Mouse (Mus musculus): ENCODE results near the gene Dock1.

Gene Dock1

DNA sequence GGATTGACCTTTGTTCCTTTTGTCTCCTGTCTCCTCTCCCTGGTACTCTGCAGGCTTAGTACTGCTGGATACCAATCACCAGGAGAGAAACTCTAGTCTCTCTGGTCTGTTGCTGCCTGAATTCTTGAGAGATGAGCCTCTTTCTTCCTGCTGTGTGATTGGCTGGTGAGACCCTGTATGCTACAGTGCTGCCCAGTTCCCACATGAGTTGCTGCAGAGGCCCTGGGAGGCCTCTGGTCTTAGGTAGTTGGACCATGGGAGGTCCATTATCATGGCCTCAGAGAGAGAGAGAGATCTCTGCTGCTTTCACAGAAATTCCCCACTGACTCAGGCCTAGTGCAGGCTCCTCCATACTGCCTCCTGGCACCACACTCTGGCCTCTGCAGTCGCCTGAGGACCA is 79.2 kb downstream of the Dock1 start:
- in situ Hi-C loops (cut with MboI; ENCODE audit: low sequenced_read_pairs) = no loop called here

DNA sequence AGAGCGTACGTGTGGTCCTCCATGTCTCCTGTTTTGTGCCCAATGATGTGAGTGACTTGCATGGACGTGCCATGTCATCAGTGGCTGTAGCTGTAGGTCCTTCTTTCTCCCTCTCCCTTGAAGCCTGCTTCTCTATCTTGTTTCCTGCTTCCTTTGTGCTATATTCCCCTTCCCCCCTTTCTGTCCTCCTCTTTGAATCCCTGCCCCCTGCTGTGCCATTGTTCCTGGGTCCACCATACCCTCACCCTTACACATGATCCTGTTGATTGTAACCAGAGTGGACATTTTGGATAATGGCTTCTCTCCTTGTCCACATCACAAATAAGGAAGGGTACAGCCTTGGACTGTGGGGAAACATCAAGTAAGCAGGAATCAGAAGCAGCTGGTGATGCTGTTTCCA is 81.0 kb downstream of the Dock1 start:
- in situ Hi-C loops (cut with MboI; ENCODE audit: low sequenced_read_pairs) = no loop called here

- in situ Hi-C loops (cut with MboI; ENCODE audit: low sequenced_read_pairs) = no loop called here
These were observed 83.0 kb downstream of the Dock1 start for GRCm38 (mm10) chr7:134753417-134753816.

DNA sequence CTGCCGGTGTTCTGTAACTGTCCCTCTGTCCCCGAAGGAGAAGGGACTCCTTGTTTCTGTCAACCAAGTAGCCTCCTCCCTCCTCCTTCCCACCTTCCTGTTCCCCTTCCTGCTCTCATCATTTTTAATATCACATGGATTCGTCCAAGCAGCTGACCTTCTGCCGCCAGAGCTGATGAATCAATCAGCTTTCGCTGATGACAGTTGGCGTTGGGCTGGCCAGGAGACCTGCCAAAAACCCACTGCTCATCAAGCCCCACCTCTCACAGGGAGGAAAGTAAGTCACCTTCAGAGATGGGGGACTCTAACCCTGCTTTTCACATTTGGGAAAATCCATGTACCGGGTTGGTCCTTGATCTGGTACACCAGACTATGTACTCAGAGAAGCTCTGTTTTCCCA is 87.2 kb downstream of the Dock1 start:
- in situ Hi-C loops (cut with MboI; ENCODE audit: low sequenced_read_pairs) = no loop called here

DNA sequence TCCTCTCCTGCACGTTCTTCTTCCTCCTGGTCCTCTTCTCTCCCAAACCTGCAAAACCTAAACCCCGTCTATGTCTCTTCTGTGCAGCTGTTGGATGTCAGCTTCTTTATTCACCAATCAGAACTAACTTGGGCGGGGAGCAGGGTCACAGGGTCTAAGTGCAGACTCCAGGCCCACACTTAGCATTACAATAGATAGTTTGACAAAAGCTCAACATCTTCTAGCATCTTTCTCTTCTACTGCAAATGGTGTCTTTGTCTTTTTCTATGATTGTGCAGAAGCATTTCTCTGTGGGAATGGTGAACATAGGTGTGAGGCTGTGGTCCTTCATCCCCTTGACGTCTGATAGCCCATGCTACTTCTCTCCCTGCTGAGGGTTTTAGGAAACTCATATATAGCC is 91.3 kb downstream of the Dock1 start:
- in situ Hi-C loops (cut with MboI; ENCODE audit: low sequenced_read_pairs) = no loop called here

DNA sequence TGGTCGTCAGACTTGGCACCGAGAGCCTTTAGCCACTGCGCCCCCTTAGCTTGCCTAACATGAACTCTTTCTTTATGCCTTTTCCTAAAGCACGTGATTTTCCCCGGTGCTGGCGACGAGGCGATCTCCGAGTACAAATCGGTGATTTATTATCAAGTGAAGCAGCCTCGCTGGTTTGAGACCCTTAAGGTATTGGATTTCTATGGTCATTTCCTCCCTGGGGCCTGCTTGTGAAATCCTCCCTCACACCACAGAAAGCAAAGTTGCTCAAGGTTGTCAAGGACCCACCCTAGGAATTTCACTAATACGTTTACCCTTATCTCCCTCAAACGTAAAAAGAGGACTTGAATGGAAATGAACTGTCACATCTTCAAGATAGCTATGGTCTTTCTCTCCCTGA is 94.7 kb downstream of the Dock1 start:
- in situ Hi-C loops (cut with MboI; ENCODE audit: low sequenced_read_pairs) = no loop called here

DNA sequence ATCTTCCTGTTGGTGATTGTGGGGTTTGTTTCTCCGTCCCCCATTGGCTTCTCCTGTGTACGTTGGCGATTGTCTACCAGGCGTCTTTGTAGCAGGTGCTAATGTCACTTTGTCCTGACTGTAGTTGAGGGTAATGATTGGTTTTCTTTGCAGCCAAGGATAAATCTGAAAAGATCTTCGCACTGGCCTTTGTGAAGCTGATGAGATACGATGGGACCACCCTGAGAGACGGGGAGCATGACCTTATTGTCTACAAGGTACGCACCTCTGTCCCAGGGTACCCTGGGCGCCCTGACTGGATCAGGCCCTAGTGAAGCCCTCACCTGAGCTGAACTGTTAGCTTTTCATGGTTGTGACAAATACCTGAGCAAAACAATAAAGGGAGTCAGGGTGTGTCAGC is 100.9 kb downstream of the Dock1 start:
- in situ Hi-C loops (cut with MboI; ENCODE audit: low sequenced_read_pairs) = no loop called here

- in situ Hi-C loops (cut with MboI; ENCODE audit: low sequenced_read_pairs) = no loop called here
These were observed 101.9 kb downstream of the Dock1 start for GRCm38 (mm10) chr7:134772363-134772762.

DNA sequence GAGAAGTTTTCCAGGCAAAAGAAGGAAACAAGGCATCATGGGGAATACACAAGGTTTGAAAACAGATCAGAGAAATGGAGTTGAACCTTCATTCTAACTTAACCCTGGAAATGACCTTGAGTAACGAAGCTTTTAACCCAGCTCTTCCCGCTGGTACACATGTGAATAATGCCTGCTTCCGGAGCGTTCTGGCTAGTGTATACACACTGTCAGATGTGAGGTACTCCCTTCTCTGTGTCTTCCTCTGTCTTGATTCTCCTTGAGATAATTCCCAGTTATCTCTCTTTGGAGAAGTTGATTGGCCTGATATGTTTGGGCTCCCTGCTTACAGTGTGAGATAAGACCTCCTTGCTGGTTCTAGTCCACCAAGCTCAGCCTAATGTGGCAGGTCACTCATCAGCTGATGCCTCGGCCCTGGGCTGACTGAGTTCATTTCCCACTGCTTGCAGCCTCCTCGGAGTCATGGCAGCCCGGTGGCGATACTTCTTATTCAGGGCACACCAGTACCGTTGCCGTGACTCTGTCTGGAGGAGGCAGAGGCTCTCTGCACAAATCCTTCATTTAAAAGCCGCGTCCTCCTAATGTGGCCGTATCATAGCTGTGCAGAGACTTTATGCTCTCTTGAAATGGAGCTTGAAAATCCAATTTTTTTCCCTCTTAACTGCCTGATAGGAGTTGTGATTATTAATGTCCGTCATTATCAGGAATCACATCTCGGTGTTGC is 102.6 kb downstream of the Dock1 start:
- in situ Hi-C loops (cut with MboI; ENCODE audit: low sequenced_read_pairs) = no loop called here

DNA sequence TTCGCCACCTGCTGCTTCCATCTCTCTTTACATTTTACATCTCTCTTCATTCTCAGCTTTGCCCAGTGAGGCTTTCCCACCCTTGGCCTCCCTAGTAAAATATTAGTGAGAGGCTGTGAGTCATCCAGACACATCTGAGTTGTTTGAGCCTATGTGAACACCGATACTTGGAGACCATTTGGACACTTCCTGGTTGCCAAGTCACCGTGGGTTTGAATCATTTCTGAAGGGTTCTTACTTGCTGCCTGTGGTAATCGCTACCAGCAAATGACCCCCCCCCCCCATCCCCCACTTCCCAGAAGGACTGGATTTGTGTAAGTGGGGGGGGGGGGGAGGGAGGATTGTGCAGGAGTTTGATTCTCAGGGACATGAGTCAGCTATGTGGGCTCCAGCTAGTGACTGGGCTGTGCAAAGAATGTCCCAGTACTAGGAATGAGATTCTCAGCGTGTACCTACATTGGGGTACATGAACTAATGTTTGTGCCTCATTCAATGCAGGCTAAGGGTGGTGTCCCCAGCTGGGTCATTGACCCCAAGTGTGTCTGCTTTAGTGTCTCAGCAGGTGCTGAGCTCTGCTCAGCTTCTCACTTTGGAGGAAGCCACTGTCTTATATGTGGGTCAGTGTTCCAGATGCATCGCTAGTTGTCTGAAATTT is 103.4 kb downstream of the Dock1 start:
- in situ Hi-C loops (cut with MboI; ENCODE audit: low sequenced_read_pairs) = no loop called here

- in situ Hi-C loops (cut with MboI; ENCODE audit: low sequenced_read_pairs) = no loop called here
These were observed 104.2 kb downstream of the Dock1 start for GRCm38 (mm10) chr7:134774468-134775162.

DNA sequence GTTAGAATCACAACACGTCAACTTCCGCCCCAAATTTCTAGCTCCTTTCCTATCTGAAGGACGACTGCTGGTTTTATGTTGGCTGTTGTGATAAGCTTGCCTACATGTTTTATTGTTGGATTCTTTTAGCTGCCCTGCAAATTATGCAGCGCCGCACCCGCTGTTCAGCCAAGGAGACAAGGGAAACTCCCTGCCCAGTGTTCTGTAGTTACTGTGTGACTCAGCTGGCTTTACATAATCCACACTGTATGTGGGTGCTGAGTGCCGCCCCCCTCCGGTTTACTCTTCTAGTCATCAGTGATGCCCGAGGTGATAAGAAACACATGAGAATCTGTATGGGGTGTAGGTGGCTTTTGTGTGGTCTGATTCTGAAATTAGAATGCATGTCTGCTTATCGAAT is 105.2 kb downstream of the Dock1 start:
- in situ Hi-C loops (cut with MboI; ENCODE audit: low sequenced_read_pairs) = no loop called here

GRCm38 (mm10) chr7:134776306-134776705 is 105.9 kb downstream of the Dock1 start:
- in situ Hi-C loops (cut with MboI; ENCODE audit: low sequenced_read_pairs) = no loop called here

GRCm38 (mm10) chr7:134779761-134780160 is 109.3 kb downstream of the Dock1 start:
- in situ Hi-C loops (cut with MboI; ENCODE audit: low sequenced_read_pairs) = no loop called here

GRCm38 (mm10) chr7:134787110-134787509 is 116.7 kb downstream of the Dock1 start:
- in situ Hi-C loops (cut with MboI; ENCODE audit: low sequenced_read_pairs) = no loop called here

GRCm38 (mm10) chr7:134794889-134795288 is 124.4 kb downstream of the Dock1 start:
- in situ Hi-C loops (cut with MboI; ENCODE audit: low sequenced_read_pairs) = no loop called here

- in situ Hi-C loops (cut with MboI; ENCODE audit: low sequenced_read_pairs) = no loop called here
These were observed 129.6 kb downstream of the Dock1 start for GRCm38 (mm10) chr7:134800079-134800478.

DNA sequence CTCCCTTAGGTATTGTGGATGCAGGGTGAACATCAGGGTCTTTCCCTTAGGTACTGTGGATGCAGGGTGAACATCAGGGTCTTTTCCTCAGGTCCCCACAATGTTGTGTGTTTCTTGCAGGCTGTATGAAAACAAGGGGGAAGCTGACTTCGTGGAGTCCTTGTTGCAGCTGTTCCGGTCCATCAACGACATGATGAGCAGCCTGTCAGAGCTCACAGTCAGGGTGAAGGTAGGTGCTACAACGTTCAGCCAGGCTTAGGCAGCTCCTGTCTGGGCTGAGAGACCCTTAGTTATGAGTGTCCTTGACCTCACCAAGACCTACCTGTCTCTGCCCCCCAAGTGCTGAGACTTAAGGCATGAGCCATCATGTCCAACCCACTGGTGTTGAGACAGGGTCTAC is 134.0 kb downstream of the Dock1 start:
- in situ Hi-C loops (cut with MboI; ENCODE audit: low sequenced_read_pairs) = no loop called here

GRCm38 (mm10) chr7:134806799-134807198 is 136.3 kb downstream of the Dock1 start:
- in situ Hi-C loops (cut with MboI; ENCODE audit: low sequenced_read_pairs) = no loop called here

DNA sequence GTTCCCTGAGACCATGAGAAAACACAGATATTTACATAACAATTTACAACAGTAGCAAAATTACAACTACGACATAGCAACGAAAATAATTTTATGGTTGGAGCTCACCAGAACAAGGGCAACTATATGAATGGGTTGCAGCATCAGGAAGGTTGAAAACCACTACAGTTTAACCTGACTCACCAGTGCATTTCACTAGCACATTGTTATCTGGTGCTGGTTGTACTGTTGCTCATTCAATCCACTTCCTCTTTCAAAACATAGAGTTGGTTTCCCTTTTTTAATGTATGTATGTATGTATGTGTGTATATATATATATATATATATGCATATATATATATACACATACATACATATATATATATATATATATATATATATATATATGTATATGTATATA is 138.0 kb downstream of the Dock1 start:
- in situ Hi-C loops (cut with MboI; ENCODE audit: low sequenced_read_pairs) = no loop called here

DNA sequence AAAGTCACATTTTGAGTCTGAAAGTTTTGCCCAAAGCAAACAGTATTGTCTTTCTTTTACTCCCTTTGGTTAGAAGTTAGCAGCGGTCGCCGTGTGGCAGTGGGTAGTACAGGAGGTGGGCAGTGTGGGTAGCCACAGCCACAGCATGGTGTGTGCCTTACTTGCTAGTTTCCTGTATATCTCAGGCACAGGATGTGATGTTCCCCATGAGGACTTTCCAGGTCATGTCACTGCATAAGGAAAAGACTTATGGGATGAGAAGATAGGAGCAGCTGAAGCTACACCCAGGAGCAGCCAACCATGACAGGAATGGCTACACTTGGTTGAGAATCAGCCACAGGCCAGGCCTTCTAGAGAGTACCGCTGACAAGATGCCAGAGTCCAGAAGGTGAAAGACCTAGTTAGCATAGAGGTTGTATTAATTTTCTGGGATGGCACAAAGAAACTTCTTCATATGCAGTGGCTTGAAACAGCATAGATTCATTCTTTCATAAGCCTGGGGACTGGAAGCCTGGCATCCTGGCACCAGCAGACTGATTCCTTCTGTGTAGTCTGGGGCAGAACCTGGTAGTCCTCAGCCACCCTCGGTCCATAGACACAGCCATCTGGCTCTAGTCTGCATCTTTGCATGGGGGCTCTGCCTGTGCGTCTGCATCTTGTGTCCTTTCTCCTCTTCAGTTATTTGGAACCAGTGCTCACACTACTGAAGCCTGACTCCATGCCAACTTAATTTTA is 139.0 kb downstream of the Dock1 start:
- in situ Hi-C loops (cut with MboI; ENCODE audit: low sequenced_read_pairs) = no loop called here
